Mouse (Mus musculus) central nervous system, embryonic 18 days (tissue): ENCODE measurements around the gene Slc5a5. TPM values are rescaled to one million over a fixed set of nuclear protein-coding genes. Genes with fewer than 3 reads are reported as not detected.

Experiments used
- polyA plus RNA-seq: library from polyadenylated mRNA; depleted of rRNA; stranded (reverse); fragments of >200 nt; gene quantifications from 2 replicates; pipeline ENCODE4 v1.2.3, GENCODE M21; 2012; rRNA removed

The Slc5a5 gene
- polyA plus RNA-seq, result 2.3 and 2.4 TPM in 2 replicates

GRCm38 (mm10) chr8:70892022-70892895, at the start of gene Slc5a5:
TSS of gene Slc5a5 (minus strand) at chr8:70892757.

GRCm38 (mm10) chr8:70905831-70906736, 13.5 kb upstream of the Slc5a5 start, which contains the start of gene Map1s:
TSS of gene Map1s (plus strand) at chr8:70905932.

GRCm38 (mm10) chr8:70897021-70897680, 4.6 kb upstream of the Slc5a5 start, which contains the start of gene Rpl18a:
TSS of gene Rpl18a (minus strand) at chr8:70897412.

GRCm38 (mm10) chr8:70873364-70873985, 19.1 kb downstream of the Slc5a5 start, which contains the start of gene Ccdc124:
TSS of gene Ccdc124 (minus strand) at chr8:70873935.

GRCm38 (mm10) chr8:70862824-70863641, 29.5 kb downstream of the Slc5a5 start, which contains the start of gene Kcnn1:
TSS of gene Kcnn1 (minus strand) at chr8:70863258.

GRCm38 (mm10) chr8:70839408-70840351, 52.9 kb downstream of the Slc5a5 start, which contains the start of gene Arrdc2:
TSS of gene Arrdc2 (minus strand) at chr8:70839720.

Other genes with a start within 250 kb of the Slc5a5 start
- 45.7 and 46.8 TPM in 2 replicates for gene Pgpep1, start 232.4 kb downstream of the Slc5a5 start, polyA plus RNA-seq
- gene Lsm4, start 219.5 kb downstream of the Slc5a5 start, polyA plus RNA-seq, result 153 and 155 TPM in 2 replicates
- 201 and 210 TPM in 2 replicates for gene Jund, start 193.8 kb downstream of the Slc5a5 start, polyA plus RNA-seq
- 0.12 and 0.14 TPM in 2 replicates for gene Iqcn, start 189.3 kb downstream of the Slc5a5 start, polyA plus RNA-seq
- gene Gm3336, start 174.2 kb downstream of the Slc5a5 start, polyA plus RNA-seq, result not detected in 2 replicates
- gene Pde4c, start 169.0 kb downstream of the Slc5a5 start, polyA plus RNA-seq, result 1.1 and 1.2 TPM in 2 replicates
- gene Rab3a, start 138.1 kb downstream of the Slc5a5 start, polyA plus RNA-seq, result 582 and 635 TPM in 2 replicates
- 27.0 and 27.4 TPM in 2 replicates for gene Mpv17l2, start 131.8 kb downstream of the Slc5a5 start, polyA plus RNA-seq
- 138 and 151 TPM in 2 replicates for gene Pik3r2, start 116.0 kb downstream of the Slc5a5 start, polyA plus RNA-seq
- 44.0 and 53.5 TPM in 2 replicates for gene Mast3, start 87.7 kb downstream of the Slc5a5 start, polyA plus RNA-seq
- gene Il12rb1, start 84.3 kb downstream of the Slc5a5 start, polyA plus RNA-seq, result 0.06 and 0.09 TPM in 2 replicates
- gene Arrdc2, start 53.0 kb downstream of the Slc5a5 start, polyA plus RNA-seq, result 26.8 and 30.5 TPM in 2 replicates
- 23.8 and 25.4 TPM in 2 replicates for gene Kcnn1, start 29.5 kb downstream of the Slc5a5 start, polyA plus RNA-seq
- gene Ccdc124, start 18.8 kb downstream of the Slc5a5 start, polyA plus RNA-seq, result 125 and 128 TPM in 2 replicates
- gene Rpl18a, start 4.7 kb upstream of the Slc5a5 start, polyA plus RNA-seq, result 2,864 and 3,038 TPM in 2 replicates
- 52.1 and 61.4 TPM in 2 replicates for gene Map1s, start 13.2 kb upstream of the Slc5a5 start, polyA plus RNA-seq